Mouse (Mus musculus): ENCODE data around the gene Dmrtc1b. TPM values are rescaled to one million over a fixed set of nuclear protein-coding genes. Genes with fewer than 3 reads are reported as not detected.

The Dmrtc1b gene
- not detected in 2 replicates for polyA plus RNA-seq (2015; fragmentation: Nextera tagmentation; extraction: Ambion mirVana)

DNA sequence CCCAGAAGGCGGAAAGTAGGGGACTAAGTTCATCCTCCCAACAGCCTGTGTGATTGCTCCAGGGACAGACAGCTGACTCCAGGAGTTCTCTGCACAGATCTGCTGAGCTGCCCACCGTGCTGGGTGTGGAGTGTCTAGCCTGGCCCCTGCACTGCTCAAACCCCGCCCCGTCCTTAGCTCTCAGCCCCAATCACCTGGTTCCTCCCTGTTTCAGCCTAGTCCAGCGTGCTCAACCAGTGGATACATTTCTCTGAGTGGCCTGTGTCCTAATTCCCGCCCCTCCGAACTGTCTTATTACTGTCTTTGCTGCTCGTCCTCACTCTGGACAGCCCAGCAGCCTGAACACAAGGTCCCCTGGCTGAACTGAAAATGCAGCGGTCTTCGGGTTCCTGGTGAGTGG, at the start of gene Dmrtc1b, which contains the start of gene Gm9112:
Gene Dmrtc1b, plus strand, starts transcription at position 331 of the 400 bp plus-strand sequence.
Gene Gm9112, minus strand, starts transcription at position 101 of the 400 bp plus-strand sequence.

DNA sequence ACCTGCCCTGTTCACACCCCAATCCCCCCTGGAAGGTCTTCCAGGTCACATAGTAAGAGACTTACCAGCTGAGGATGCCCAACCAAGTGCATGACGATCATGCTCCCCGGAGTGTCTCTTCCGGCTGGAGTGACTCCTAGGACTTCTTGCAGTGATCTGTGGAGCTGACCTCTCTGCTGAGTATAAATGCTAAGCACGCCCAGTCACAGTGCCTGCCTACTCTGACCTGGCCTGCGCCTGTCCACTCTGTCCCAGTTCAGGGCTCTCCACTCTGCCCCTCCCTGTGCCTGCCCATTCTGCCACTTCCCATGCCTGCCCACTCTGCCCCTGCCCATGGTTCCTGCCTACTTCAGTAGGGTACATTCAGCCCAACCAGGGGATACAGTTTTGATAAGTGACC, 20.8 kb upstream of the Dmrtc1b start, which contains the start of gene Gm3880:
Gene Gm3880, minus strand, starts transcription at position 101 of the 400 bp plus-strand sequence.

Other genes with a start within 250 kb of the Dmrtc1b start
- 6.5 and 8.5 TPM in 2 replicates for gene Hdac8, start 202.5 kb upstream of the Dmrtc1b start, polyA plus RNA-seq (2015; fragmentation: Nextera tagmentation; extraction: Ambion mirVana)
- 2.8 and 4.2 TPM in 2 replicates for gene Phka1, start 63.6 kb upstream of the Dmrtc1b start, polyA plus RNA-seq (2015; fragmentation: Nextera tagmentation; extraction: Ambion mirVana)
- gene Gm3880, start 20.9 kb upstream of the Dmrtc1b start, polyA plus RNA-seq (2015; fragmentation: Nextera tagmentation; extraction: Ambion mirVana) = not detected in 2 replicates
- gene Gm9112, start 230 bp upstream of the Dmrtc1b start, polyA plus RNA-seq (2015; fragmentation: Nextera tagmentation; extraction: Ambion mirVana) = not detected in 2 replicates
- not detected in 2 replicates for gene Dmrtc1c1, start 95.1 kb downstream of the Dmrtc1b start, polyA plus RNA-seq (2015; fragmentation: Nextera tagmentation; extraction: Ambion mirVana)
- gene Dmrtc1c2, start 146.8 kb downstream of the Dmrtc1b start, polyA plus RNA-seq (2015; fragmentation: Nextera tagmentation; extraction: Ambion mirVana) = not detected in 2 replicates
- not detected in 2 replicates for gene 1700031F05Rik, start 160.1 kb downstream of the Dmrtc1b start, polyA plus RNA-seq (2015; fragmentation: Nextera tagmentation; extraction: Ambion mirVana)
- gene Dmrtc1a, start 200.8 kb downstream of the Dmrtc1b start, polyA plus RNA-seq (2015; fragmentation: Nextera tagmentation; extraction: Ambion mirVana) = 0.88 and 0.95 TPM in 2 replicates
- not detected in 2 replicates for gene 1700011M02Rik, start 201.0 kb downstream of the Dmrtc1b start, polyA plus RNA-seq (2015; fragmentation: Nextera tagmentation; extraction: Ambion mirVana)
- gene 1700018G05Rik, start 220.5 kb downstream of the Dmrtc1b start, polyA plus RNA-seq (2015; fragmentation: Nextera tagmentation; extraction: Ambion mirVana) = 0.52 TPM in 1 of 2 replicates, not detected in the other